Mouse (Mus musculus) stomach, postnatal 0 days (tissue): Measurements from ENCODE around the gene Gm45140.

Experiments
- CTCF ChIP-seq: IDR thresholded peaks from 2 replicates; pipeline ENCODE4 v1.5.1; 2016; ENCODE audit warnings: antibody characterized with exemption, low read depth, mild to moderate bottlenecking, moderate library complexity
- EP300 ChIP-seq: optimal IDR thresholded peaks from 2 replicates; pipeline ENCODE3; 2016; ENCODE audit warnings: antibody characterized with exemption

DNA sequence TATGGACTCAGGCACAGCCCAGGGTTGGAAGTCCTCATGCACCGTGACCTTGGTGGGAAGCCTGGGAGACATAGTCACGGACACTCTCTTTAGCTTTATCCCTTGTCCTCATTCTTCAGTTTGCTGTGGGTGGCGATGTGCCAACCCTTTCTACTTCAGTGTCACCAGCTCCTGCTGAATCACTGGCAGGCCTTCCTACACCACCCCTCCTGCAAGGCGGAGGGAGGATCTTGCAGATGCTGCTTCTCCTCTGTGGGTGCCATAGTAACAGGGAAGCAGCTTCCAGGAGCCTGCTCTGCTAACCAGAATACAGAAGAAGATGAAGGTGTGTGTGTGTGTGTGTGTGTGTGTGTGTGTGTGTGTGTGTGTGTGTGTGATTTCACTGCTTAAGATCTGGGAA, 47.2 kb upstream of the Gm45140 start:
- no peak for TF ChIP-seq CTCF
- TF ChIP-seq EP300, result no peak
